ENCODE assay signal across 10 mouse cellular contexts in the genomic region with DNA sequence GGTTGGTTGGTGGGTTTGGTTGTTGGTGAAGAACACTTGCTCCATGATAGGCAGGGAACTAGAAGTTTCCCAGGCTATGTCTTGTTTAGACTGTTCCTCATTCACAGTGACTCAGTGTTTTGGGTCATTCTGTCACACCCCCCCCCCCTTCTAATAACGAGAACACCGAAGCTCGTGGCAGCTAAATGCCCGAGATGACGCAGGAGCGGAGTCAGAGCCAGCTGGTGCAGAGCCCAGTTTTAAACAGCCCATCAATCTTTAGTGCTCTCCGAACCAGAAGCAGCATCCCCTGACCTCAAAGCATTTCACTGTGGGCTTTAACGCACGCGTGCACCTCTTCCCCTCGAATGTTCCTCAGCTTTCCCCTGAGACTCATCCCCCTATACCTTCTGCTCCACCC. TPM values are rescaled to one million over a fixed set of nuclear protein-coding genes. Genes with fewer than 3 reads are reported as not detected.
DNase-seq lines count a peak whose midpoint lies in the region; ATAC-seq and TF ChIP-seq lines count a peak whose summit lies in the region.
"Had no signal": no experiment of that assay in that cellular context is flagged by ENCODE, and none has a peak within 500 bp of the region (broad histone marks: within the 10 kb centered on the region; RNA-seq: fewer than 3 reads in every experiment).

No protein-coding gene starts in this region.

- no peak; the same call in 1 of the 2 replicates for ATAC-seq in forebrain, postnatal 0 days
- no peak for ATAC-seq in forebrain, embryonic 13.5 days

- H3K27me3 ChIP-seq in forebrain, postnatal 0 days (ENCODE audit: insufficient read depth, low read length), result no peaks in the 10 kb centered on the region
- no peaks in the 10 kb centered on the region for H3K27me3 ChIP-seq in forebrain, embryonic 13.5 days
- no peaks in the 10 kb centered on the region for H3K27me3 ChIP-seq in midbrain, embryonic 10.5 days (ENCODE audit: low read depth, poor library complexity, severe bottlenecking)
- H3K27me3 ChIP-seq: CH12.LX; embryonic facial prominence, embryonic 13.5 days had no signal

- no peak overlapping the region for H3K9ac ChIP-seq in forebrain, postnatal 0 days
- no peak overlapping the region for H3K9ac ChIP-seq in forebrain, embryonic 13.5 days
- H3K9ac ChIP-seq: embryonic facial prominence, embryonic 13.5 days had no signal

- no peaks in the 10 kb centered on the region for H3K4me1 ChIP-seq in forebrain, postnatal 0 days (ENCODE audit: insufficient read depth)
- peaks cover 14% of the 10 kb centered on the region for H3K4me1 ChIP-seq in forebrain, embryonic 13.5 days
- no peaks in the 10 kb centered on the region for H3K4me1 ChIP-seq in midbrain, embryonic 10.5 days
- H3K4me1 ChIP-seq: embryonic facial prominence, embryonic 13.5 days had no signal

- TF ChIP-seq CTCF in forebrain, postnatal 0 days (IDR thresholded peaks at IDR 0.05; ENCODE audit: low read depth), result no peak

- peaks cover 13% of the 10 kb centered on the region for H3K36me3 ChIP-seq in forebrain, postnatal 0 days (ENCODE audit: insufficient read depth)
- H3K36me3 ChIP-seq in forebrain, embryonic 13.5 days (ENCODE audit: poor library complexity, severe bottlenecking), result peaks cover 56% of the 10 kb centered on the region
- H3K36me3 ChIP-seq in midbrain, embryonic 10.5 days, result no peaks in the 10 kb centered on the region

- intact Hi-C loops in left cerebral cortex, postnatal 14 days (cut with DNase I), result no loop called here

- H3K27ac ChIP-seq in forebrain, postnatal 0 days (ENCODE audit: low read depth, low read length), result no peak overlapping the region
- no peak overlapping the region for H3K27ac ChIP-seq in forebrain, embryonic 13.5 days
- no peak overlapping the region for H3K27ac ChIP-seq in midbrain, embryonic 10.5 days (replicated peaks)
- H3K27ac ChIP-seq: embryonic facial prominence, embryonic 13.5 days had no signal

- H3K4me2 ChIP-seq in forebrain, postnatal 0 days (ENCODE audit: low read depth), result no peak overlapping the region
- H3K4me2 ChIP-seq in forebrain, embryonic 13.5 days, result no peak overlapping the region
- H3K4me2 ChIP-seq: embryonic facial prominence, embryonic 13.5 days had no signal

- no peak overlapping the region for H3K4me3 ChIP-seq in forebrain, postnatal 0 days (ENCODE audit: low read depth, low read length)
- H3K4me3 ChIP-seq in forebrain, embryonic 13.5 days, result no peak overlapping the region
- H3K4me3 ChIP-seq in midbrain, embryonic 10.5 days, result no peak overlapping the region
- H3K4me3 ChIP-seq: embryonic facial prominence, embryonic 13.5 days had no signal

- DNase-seq in forebrain, postnatal 0 days, result peak; percentile 47
- DNase-seq in retina, adult 2 months (ENCODE audit: low read depth, low spot score), result peak; percentile 23
- no peak for DNase-seq in retina, embryonic 14.5 days (ENCODE audit: low spot score)
- DNase-seq in kidney, adult 9 months, result peak; percentile 36
- DNase-seq in retina, postnatal 1 day, result peak; percentile 16
- DNase-seq in left cerebral cortex, postnatal 14 days (ENCODE audit: low spot score in 2 of 2), result no peak
- no peak for DNase-seq in midbrain, embryonic 10.5 days (ENCODE audit: low spot score)

- 40% methylated on average over 11 of the region's 11 CpGs for WGBS in forebrain, postnatal 0 days
- 58% methylated on average over 11 of the region's 11 CpGs for WGBS in forebrain, embryonic 13.5 days
- WGBS in midbrain, embryonic 10.5 days, result 92% methylated on average over 11 of the region's 11 CpGs

- no peaks in the 10 kb centered on the region for H3K9me3 ChIP-seq in forebrain, postnatal 0 days (ENCODE audit: low read length)
- H3K9me3 ChIP-seq in forebrain, embryonic 13.5 days (replicated peaks), result no peaks in the 10 kb centered on the region
- H3K9me3 ChIP-seq in midbrain, embryonic 10.5 days (replicated peaks), result no peaks in the 10 kb centered on the region
- H3K9me3 ChIP-seq: embryonic facial prominence, embryonic 13.5 days had no signal

RNA-seq across cellular contexts. Expression of a gene that starts 29.3 kb away (rescaled TPM):
- 15.2 and 17.9 TPM in 2 replicates for total RNA-seq in forebrain, postnatal 0 days (2014; rRNA removed)
- 5.6 and 6.4 TPM in 2 replicates for polyA plus RNA-seq in forebrain, postnatal 0 days (2015; fragmentation: Nextera tagmentation; extraction: Ambion mirVana)
- 9.6 and 11.5 TPM in 2 replicates for polyA plus RNA-seq in forebrain, embryonic 13.5 days (2015; fragmentation: Nextera tagmentation; extraction: Ambion mirVana)
- total RNA-seq in left cerebral cortex, postnatal 14 days (2021), result 100 to 1,000 TPM; 137 to 158 TPM
- 2.3 and 3.8 TPM in 2 replicates for polyA plus RNA-seq in midbrain, embryonic 10.5 days (2016; fragmentation: Nextera tagmentation; extraction: Ambion mirVana)

Comparison
In these comparisons a context has a peak if more than half of its experiments do, and no peak if none do; other contexts are left out.
1. DNase-seq: peak in forebrain, postnatal 0 days (single experiment), retina, adult 2 months (single experiment), kidney, adult 9 months (single experiment) and retina, postnatal 1 day (single experiment); none in retina, embryonic 14.5 days (single experiment), left cerebral cortex, postnatal 14 days (0 of 2) and midbrain, embryonic 10.5 days (single experiment).